27 mouse cellular contexts compared by ENCODE assay signal in genomic region chr6:107541222-107541621, GRCm38 (mm10). TPM values are rescaled to one million over a fixed set of nuclear protein-coding genes. Genes with fewer than 3 reads are reported as not detected.
DNase-seq lines count a peak whose midpoint lies in the region; ATAC-seq lines count a peak whose summit lies in the region.
"Had no signal": no experiment of that assay in that cellular context is flagged by ENCODE, and none has a peak within 500 bp of the region (broad histone marks: within the 10 kb centered on the region; RNA-seq: fewer than 3 reads in every experiment).

No protein-coding gene starts in this region.

- 90% methylated on average over 11 of the region's 11 CpGs for WGBS in forebrain, embryonic 13.5 days
- WGBS in forebrain, embryonic 11.5 days = 93% methylated on average over 11 of the region's 11 CpGs

- ATAC-seq in forebrain, embryonic 13.5 days = peak; percentile 44; the same call in 1 of the 2 replicates
- ATAC-seq in forebrain, embryonic 11.5 days (replicated peaks; ENCODE audit: low FRiP score) = no peak
- ATAC-seq: inflammation-experienced regulatory T-cells, adult 6 months; liver, postnatal 0 days; lung, postnatal 0 days had no signal

- H3K9me3 ChIP-seq in forebrain, embryonic 13.5 days (replicated peaks) = no peaks in the 10 kb centered on the region
- H3K9me3 ChIP-seq in forebrain, embryonic 11.5 days (ENCODE audit: control insufficient read depth, low read length) = no peaks in the 10 kb centered on the region
- H3K9me3 ChIP-seq: embryonic facial prominence, embryonic 10.5 days; heart, embryonic 15.5 days; limb, embryonic 12.5 days; neural tube, embryonic 15.5 days; stomach, embryonic 15.5 days had no signal

- peaks cover 10% of the 10 kb centered on the region; the same call in 1 of the 2 replicates for H3K36me3 ChIP-seq in forebrain, embryonic 13.5 days (ENCODE audit: poor library complexity, severe bottlenecking)
- H3K36me3 ChIP-seq in forebrain, embryonic 11.5 days (ENCODE audit: control insufficient read depth, insufficient read depth, low read length) = no peaks in the 10 kb centered on the region
- H3K36me3 ChIP-seq: embryonic facial prominence, embryonic 10.5 days; heart, embryonic 15.5 days; limb, embryonic 12.5 days; neural tube, embryonic 15.5 days; stomach, embryonic 15.5 days had no signal

- H3K4me2 ChIP-seq in forebrain, embryonic 13.5 days = no peak overlapping the region
- no peak overlapping the region for H3K4me2 ChIP-seq in forebrain, embryonic 11.5 days (ENCODE audit: low read depth, low read length, severe bottlenecking)
- H3K4me2 ChIP-seq: heart, embryonic 15.5 days; hindbrain, embryonic 14.5 days; limb, embryonic 12.5 days; liver, embryonic 11.5 days; midbrain, embryonic 11.5 days; neural tube, embryonic 15.5 days; stomach, embryonic 15.5 days had no signal

- DNase-seq in forebrain, embryonic 11.5 days (ENCODE audit: low spot score) = no peak
- DNase-seq in layer of hippocampus, adult 9-11 months = peak; percentile 24
- DNase-seq in layer of hippocampus, postnatal 36 days = no peak
- peak; percentile 30 to 52 for DNase-seq in right cerebral cortex, postnatal 10 days (ENCODE audit: low spot score in 2 of 2)
- DNase-seq in right cerebral cortex, postnatal 14 days = no peak
- no peak for DNase-seq in urinary bladder, adult 2 months (ENCODE audit: low spot score)
- no peak for DNase-seq in lung, postnatal 4 days
- DNase-seq: adrenal gland, postnatal 14 days; gastrocnemius, postnatal 36 days; heart, postnatal 36 days; kidney, adult 18-20 months; liver, postnatal 0 days; thymus, adult 18-20 months; thymus, postnatal 36 days had no signal

- H3K27ac ChIP-seq in forebrain, embryonic 13.5 days = no peak overlapping the region
- no peak overlapping the region for H3K27ac ChIP-seq in forebrain, embryonic 11.5 days (ENCODE audit: low read depth, low read length)
- H3K27ac ChIP-seq: embryonic facial prominence, embryonic 10.5 days; heart, embryonic 15.5 days; hindbrain, embryonic 14.5 days; kidney, postnatal 0 days; limb, embryonic 12.5 days; neural tube, embryonic 15.5 days; stomach, embryonic 15.5 days had no signal

- no peaks in the 10 kb centered on the region for H3K27me3 ChIP-seq in forebrain, embryonic 13.5 days
- H3K27me3 ChIP-seq in forebrain, embryonic 11.5 days (ENCODE audit: control insufficient read depth, insufficient read depth, low read length) = no peaks in the 10 kb centered on the region
- H3K27me3 ChIP-seq: heart, embryonic 15.5 days; limb, embryonic 12.5 days; neural tube, embryonic 15.5 days; stomach, embryonic 15.5 days had no signal

- H3K9ac ChIP-seq in forebrain, embryonic 13.5 days = no peak overlapping the region
- H3K9ac ChIP-seq in forebrain, embryonic 11.5 days (ENCODE audit: low read length) = no peak overlapping the region
- H3K9ac ChIP-seq: heart, embryonic 15.5 days; hindbrain, embryonic 14.5 days; limb, embryonic 12.5 days; liver, postnatal 0 days; neural tube, embryonic 15.5 days; stomach, embryonic 15.5 days had no signal

- 0 out of 2 replicates have a peak, but pooled peaks cover 3% of the 10 kb centered on the region for H3K4me1 ChIP-seq in forebrain, embryonic 13.5 days
- no peaks in the 10 kb centered on the region for H3K4me1 ChIP-seq in forebrain, embryonic 11.5 days (replicated peaks; ENCODE audit: control insufficient read depth, insufficient read depth, low read length)
- H3K4me1 ChIP-seq: embryonic facial prominence, embryonic 10.5 days; heart, embryonic 15.5 days; limb, embryonic 12.5 days; stomach, embryonic 15.5 days had no signal

- H3K4me3 ChIP-seq in forebrain, embryonic 13.5 days = no peak overlapping the region
- no peak overlapping the region for H3K4me3 ChIP-seq in forebrain, embryonic 11.5 days (ENCODE audit: low read depth, low read length)
- H3K4me3 ChIP-seq: embryonic facial prominence, embryonic 10.5 days; heart, embryonic 15.5 days; limb, embryonic 12.5 days; neural tube, embryonic 15.5 days; stomach, embryonic 15.5 days had no signal

RNA-seq across cellular contexts. Expression of gene Lrrn1, which starts 11.7 kb away (rescaled TPM):
- 46.0 and 61.4 TPM in 2 replicates for polyA plus RNA-seq in forebrain, embryonic 13.5 days (2015; fragmentation: Nextera tagmentation; extraction: Ambion mirVana)
- 223 and 228 TPM in 2 replicates for polyA plus RNA-seq in forebrain, embryonic 11.5 days (2014; fragmentation: Nextera tagmentation; extraction: Ambion mirVana)
- total RNA-seq in layer of hippocampus, postnatal 36 days (2021) = 100 to 1,000 TPM; 101 to 114 TPM
- polyA plus RNA-seq in urinary bladder, adult 2 months (2012; rRNA removed) = 0.58 and 0.68 TPM in 2 replicates
- total RNA-seq: megakaryocyte progenitor cell, adult 5-6 weeks had no signal
- polyA plus RNA-seq: inflammation-experienced regulatory T-cells, adult 6 months had no signal

Comparison
In these comparisons a context has a peak if more than half of its experiments do, and no peak if none do; other contexts are left out.
1. DNase-seq: peak in layer of hippocampus, adult 9-11 months (single experiment) and right cerebral cortex, postnatal 10 days (2 of 2); none in forebrain, embryonic 11.5 days (single experiment), layer of hippocampus, postnatal 36 days (0 of 2), right cerebral cortex, postnatal 14 days (single experiment), urinary bladder, adult 2 months (single experiment) and lung, postnatal 4 days (0 of 2).
2. RNA of gene Lrrn1, which starts 11.7 kb away (polyA plus RNA-seq): 223 to 228 TPM in forebrain, embryonic 11.5 days and 46.0 to 61.4 TPM in forebrain, embryonic 13.5 days; 0.58 to 0.68 TPM in urinary bladder, adult 2 months; every median in the first group is over 10 times any median in the second.